Mouse (Mus musculus) Patski (cell line): ENCODE measurements around the gene Slco2a1. TPM values are rescaled to one million over a fixed set of nuclear protein-coding genes. Genes with fewer than 3 reads are reported as not detected.

Source experiments
- ATAC-seq: fragments of 100-300 bp; one replicate; pipeline ENCODE4 v1.8.0; 2021
- CTCF ChIA-PET: fragments of 350-600 bp; sonication (Branson Sonifier 250); formaldehyde crosslinking; loops from one replicate; lab custom pipeline; 2022; ENCODE audit warnings: inconsistent platforms; lab: Charles Lee
- POLR2A ChIA-PET: fragments of 350-600 bp; sonication (Branson Sonifier 250); formaldehyde crosslinking; loops from one replicate; lab custom pipeline; 2022; ENCODE audit warnings: antibody characterized with exemption, inconsistent platforms; lab: Charles Lee
- DNase-seq: peaks from one replicate; pipeline ENCODE4 v3.0.0-alpha.2; 2011; ENCODE audit warnings: low read depth, low spot score
- H3K27me3 ChIP-seq: fragments of 371-371 bp; one replicate; pipeline ENCODE4 v1.5.1; 2021
- CTCF ChIP-seq: fragments of 100-300 bp; IDR thresholded peaks from one replicate; pipeline ENCODE4 v1.5.1; 2021
- in situ Hi-C: fragments of 300-500 bp; cut with MboI; formaldehyde crosslinking; loops from 3 replicates; pipeline ENCODE4 v1.11.1; 2018; ENCODE audit warnings: low pct_unique_long_range_greater_than_20kb, mixed read lengths
- polyA plus RNA-seq: library from polyadenylated mRNA; unstranded; gene quantifications from one replicate; pipeline ENCODE4 v1.2.3, GENCODE M21; 2021

The Slco2a1 gene
- polyA plus RNA-seq = 14.9 TPM

DNA sequence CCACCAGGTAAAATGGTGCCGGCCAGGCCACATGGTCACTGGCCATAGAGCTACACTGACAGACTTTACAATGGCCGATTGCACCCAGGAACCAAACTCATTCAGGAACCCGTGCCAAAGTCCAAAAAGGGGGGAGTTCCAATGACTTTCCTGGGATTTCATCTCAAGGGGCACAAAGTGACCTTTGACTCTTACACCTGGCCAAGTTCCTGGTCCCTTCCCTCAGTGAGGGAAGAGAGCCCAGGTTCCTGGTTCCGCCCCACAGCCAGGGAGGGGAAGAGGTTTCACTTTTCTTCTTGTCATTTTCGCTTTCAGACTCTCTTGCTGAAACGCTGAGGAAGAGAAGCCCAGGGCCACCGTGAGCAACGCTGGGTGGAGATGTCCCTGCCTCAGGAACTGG is at the start of gene Slco2a1:
TSS of gene Slco2a1 (plus strand) at position 251 of the 400 bp plus-strand sequence.
- CTCF ChIA-PET = interaction anchor here (1.5 kb wide), 1 partner anchor 9 kb away, joined by 3 read pairs; no protein-coding TSS in a partner anchor
- in situ Hi-C loops = no loop called here

GRCm38 (mm10) chr9:102942221-102942620 is 46.3 kb upstream of the Slco2a1 start:
- CTCF ChIA-PET = no interaction called here
- no peak for TF ChIP-seq CTCF
- in situ Hi-C loops = no loop called here

More for the DNA sequence above, at the start of gene Slco2a1:
- H3K27me3 ChIP-seq = no peaks in the 10 kb centered on the region
- no peak for DNase-seq
- POLR2A ChIA-PET = no interaction called here
- no peak for ATAC-seq
- no peak for TF ChIP-seq CTCF

DNA sequence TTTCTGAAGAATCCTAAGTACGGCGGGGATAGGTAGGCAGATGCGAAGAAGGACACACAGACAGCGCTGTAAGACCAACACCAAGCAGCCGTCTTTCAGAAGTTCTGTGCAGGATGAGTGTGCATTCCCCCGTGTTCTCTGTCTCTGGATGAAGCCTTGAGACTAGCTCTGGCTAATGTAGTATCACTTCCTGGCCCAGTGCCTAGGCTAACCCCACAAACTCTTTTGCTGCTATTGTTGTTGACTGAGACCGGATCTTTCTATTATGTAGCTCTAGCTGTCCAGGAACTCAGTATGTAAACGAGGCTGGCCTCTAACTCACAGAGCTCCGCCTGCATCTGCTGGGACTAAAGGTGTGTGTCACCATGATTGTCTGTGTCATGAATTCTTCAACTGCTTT is 43.6 kb upstream of the Slco2a1 start:
- CTCF ChIA-PET = no interaction called here
- in situ Hi-C loops = no loop called here
- ATAC-seq (no peak), DNase-seq (no peak)
- POLR2A ChIA-PET = interaction anchor here (0.6 kb wide), 1 partner anchor 168 kb away, joined by 3 read pairs; no protein-coding TSS in a partner anchor
- no peak for TF ChIP-seq CTCF
- H3K27me3 ChIP-seq = no peaks in the 10 kb centered on the region

More at GRCm38 (mm10) chr9:102942221-102942620, 46.3 kb upstream of the Slco2a1 start:
- POLR2A ChIA-PET = no interaction called here
- no peak for ATAC-seq
- DNase-seq = no peak
- no peaks in the 10 kb centered on the region for H3K27me3 ChIP-seq

GRCm38 (mm10) chr9:102946469-102947015 is 42.0 kb upstream of the Slco2a1 start:
- TF ChIP-seq CTCF = no peak
- ATAC-seq = no peak
- DNase-seq = peak; percentile 68
- CTCF ChIA-PET = interaction anchor here (0.6 kb wide), 1 partner anchor 22 kb away, joined by 3 read pairs; no protein-coding TSS in a partner anchor
- POLR2A ChIA-PET = no interaction called here
- no peaks in the 10 kb centered on the region for H3K27me3 ChIP-seq
- in situ Hi-C loops = no loop called here

- ChIA-PET CTCF (no interaction called here), POLR2A (interaction anchor here (0.6 kb wide), 1 partner anchor 13 kb away, joined by 9 read pairs; no protein-coding TSS in a partner anchor)
- in situ Hi-C loops = no loop called here
Observed at GRCm38 (mm10) chr9:102948706-102949105, 39.8 kb upstream of the Slco2a1 start.

GRCm38 (mm10) chr9:102951091-102951994 is 37.2 kb upstream of the Slco2a1 start:
- H3K27me3 ChIP-seq = no peaks in the 10 kb centered on the region
- TF ChIP-seq CTCF = peak; percentile 6
- ATAC-seq (peak; percentile 94), DNase-seq (peak; percentile 91)
- in situ Hi-C loops = no loop called here
- CTCF ChIA-PET = interaction anchor here (1.4 kb wide), 2 partner anchors 21 to 22 kb away, joined by 3 read pairs; no protein-coding TSS in a partner anchor
- POLR2A ChIA-PET = interaction anchor here (0.8 to 1.1 kb wide), 2 partner anchors 11 to 72 kb away, joined by 3 read pairs; no protein-coding TSS in a partner anchor

More at GRCm38 (mm10) chr9:102948706-102949105, 39.8 kb upstream of the Slco2a1 start:
- no peaks in the 10 kb centered on the region for H3K27me3 ChIP-seq
- TF ChIP-seq CTCF = no peak
- no peak for DNase-seq
- ATAC-seq = no peak

DNA sequence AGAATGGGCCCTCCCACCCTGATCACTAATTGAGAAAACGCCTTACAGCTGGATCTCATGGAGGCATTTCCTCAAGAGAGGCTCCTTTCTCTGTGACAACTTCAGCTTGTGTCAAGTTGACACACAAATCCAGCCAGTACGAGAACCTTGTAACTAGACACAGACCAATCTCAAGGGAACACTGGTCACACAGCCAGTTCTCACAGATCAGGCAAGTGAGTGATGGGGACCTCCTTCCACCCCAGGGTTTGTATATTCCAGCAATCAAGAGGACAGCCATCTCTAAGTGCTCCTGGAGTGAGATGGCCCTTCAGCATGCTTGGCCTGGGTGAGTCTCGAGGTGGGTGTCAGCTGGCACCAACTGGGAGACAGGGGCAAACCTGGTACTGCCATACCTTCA is 32.6 kb upstream of the Slco2a1 start:
- in situ Hi-C loops = no loop called here
- no peaks in the 10 kb centered on the region for H3K27me3 ChIP-seq
- TF ChIP-seq CTCF = no peak
- ATAC-seq (no peak), DNase-seq (no peak)
- ChIA-PET POLR2A (no interaction called here), CTCF (interaction anchor here (1.1 kb wide), 1 partner anchor 13 kb away, joined by 3 read pairs; no protein-coding TSS in a partner anchor)

DNA sequence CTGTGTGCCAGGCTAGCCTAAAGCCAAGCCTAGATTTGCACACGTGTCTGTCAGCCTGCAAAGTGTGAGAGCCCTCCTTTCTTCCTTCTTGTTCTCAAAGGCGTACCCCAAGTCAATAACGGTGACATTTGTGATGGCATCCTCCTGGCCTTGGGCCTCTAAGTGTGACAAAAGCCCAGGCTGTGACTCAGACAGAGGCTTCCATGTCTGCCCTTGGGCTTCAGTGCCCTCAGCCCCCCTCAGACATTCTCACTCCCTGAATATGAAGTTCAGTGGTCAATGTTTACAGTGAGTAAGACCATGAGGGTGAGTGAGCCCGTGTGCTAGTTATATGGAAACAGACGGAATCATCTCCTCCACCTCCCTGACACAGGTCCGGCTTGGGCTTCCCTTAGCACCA is 29.8 kb upstream of the Slco2a1 start:
- POLR2A ChIA-PET = no interaction called here
- CTCF ChIA-PET = no interaction called here
- no peak for DNase-seq
- no peak for TF ChIP-seq CTCF
- no peak for ATAC-seq
- no peaks in the 10 kb centered on the region for H3K27me3 ChIP-seq
- in situ Hi-C loops = no loop called here

GRCm38 (mm10) chr9:102961356-102962092 is 27.0 kb upstream of the Slco2a1 start:
- H3K27me3 ChIP-seq = no peaks in the 10 kb centered on the region
- POLR2A ChIA-PET = interaction anchor here (0.6 kb wide), 1 partner anchor 13 kb away, joined by 9 read pairs; no protein-coding TSS in a partner anchor
- CTCF ChIA-PET = no interaction called here
- ATAC-seq (no peak), DNase-seq (no peak)
- no peak for TF ChIP-seq CTCF
- in situ Hi-C loops = no loop called here
